Mouse (Mus musculus): ENCODE data around the gene Ms4a6d. TPM values are rescaled to one million over a fixed set of nuclear protein-coding genes. Genes with fewer than 3 reads are reported as not detected.

Gene Ms4a6d
- polyA plus RNA-seq (2015; fragmentation: Nextera tagmentation; extraction: Ambion mirVana) = 1.7 and 2.6 TPM in 2 replicates

- Histone ChIP-seq H3K4me1 (no peaks in the 10 kb centered on the region), H3K36me3 (no peaks in the 10 kb centered on the region), H3K27ac (replicated peaks) (no peak within 1 kb of the TSS), H3K4me3 (no peak within 1 kb of the TSS), H3K9ac (no peak within 1 kb of the TSS), H3K27me3 (replicated peaks) (no peaks in the 10 kb centered on the region), H3K4me2 (no peak within 1 kb of the TSS), H3K9me3 (no peaks in the 10 kb centered on the region)
- ATAC-seq (ENCODE audit: extremely low read depth, insufficient number of reproducible peaks, low FRiP score, low TSS enrichment) = no peak
- 66% methylated on average over 2 of the region's 2 CpGs for WGBS
Measured at GRCm38 (mm10) chr19:11604603-11605002, at the start of gene Ms4a6d. Gene Ms4a6d, minus strand, starts transcription at chr19:11604849.

DNA sequence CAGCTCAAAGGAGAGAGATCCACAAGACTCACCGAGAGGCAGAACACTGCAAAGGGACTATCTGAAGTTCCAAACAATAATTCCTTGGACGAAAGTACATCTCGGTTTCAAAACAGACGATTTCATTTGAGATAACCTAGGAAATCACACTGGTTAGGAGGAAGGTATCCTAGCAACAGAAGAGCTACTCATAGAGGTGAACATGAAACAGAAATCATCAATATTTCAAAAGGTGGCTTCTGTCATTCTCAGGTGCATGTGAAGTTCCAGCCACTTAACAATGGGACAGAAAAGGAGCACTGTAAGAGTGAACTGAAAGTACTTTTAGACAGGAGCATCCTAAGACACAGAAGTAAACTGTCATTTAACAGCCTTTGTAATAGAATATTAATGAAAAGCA, 44.9 kb upstream of the Ms4a6d start:
- no peaks in the 10 kb centered on the region for H3K36me3 ChIP-seq
- no peak overlapping the region for H3K4me3 ChIP-seq
- H3K9ac ChIP-seq = no peak overlapping the region
- no peaks in the 10 kb centered on the region for H3K9me3 ChIP-seq
- no peak overlapping the region for H3K4me2 ChIP-seq
- no peaks in the 10 kb centered on the region for H3K4me1 ChIP-seq
- no peak for ATAC-seq (ENCODE audit: extremely low read depth, insufficient number of reproducible peaks, low FRiP score, low TSS enrichment)
- WGBS = 71% methylated on average over 4 of the region's 4 CpGs
- no peaks in the 10 kb centered on the region for H3K27me3 ChIP-seq (replicated peaks)
- no peak overlapping the region for H3K27ac ChIP-seq (replicated peaks)

- no peaks in the 10 kb centered on the region for H3K4me1 ChIP-seq
- no peaks in the 10 kb centered on the region for H3K36me3 ChIP-seq
- no peak overlapping the region for H3K4me2 ChIP-seq
- H3K27me3 ChIP-seq (replicated peaks) = no peaks in the 10 kb centered on the region
- no peak for ATAC-seq (ENCODE audit: extremely low read depth, insufficient number of reproducible peaks, low FRiP score, low TSS enrichment)
- H3K9me3 ChIP-seq = no peaks in the 10 kb centered on the region
- H3K27ac ChIP-seq (replicated peaks) = no peak overlapping the region
- H3K9ac ChIP-seq = no peak overlapping the region
- 63% methylated on average over 3 of the region's 3 CpGs for WGBS
- no peak overlapping the region for H3K4me3 ChIP-seq
Measured at GRCm38 (mm10) chr19:11646166-11646565, 41.5 kb upstream of the Ms4a6d start.

- H3K4me3 ChIP-seq = no peak within 1 kb of the TSS
- no peaks in the 10 kb centered on the region for H3K36me3 ChIP-seq
- no peaks in the 10 kb centered on the region for H3K4me1 ChIP-seq
- H3K9ac ChIP-seq = no peak within 1 kb of the TSS
- no peak within 1 kb of the TSS for H3K27ac ChIP-seq (replicated peaks)
- WGBS = 72% methylated on average over 1 of the region's 1 CpGs
- no peaks in the 10 kb centered on the region for H3K27me3 ChIP-seq (replicated peaks)
- H3K4me2 ChIP-seq = no peak within 1 kb of the TSS
- H3K9me3 ChIP-seq = no peaks in the 10 kb centered on the region
- ATAC-seq (ENCODE audit: extremely low read depth, insufficient number of reproducible peaks, low FRiP score, low TSS enrichment) = no peak
Measured at GRCm38 (mm10) chr19:11640732-11641131, 36.1 kb upstream of the Ms4a6d start, which contains the start of gene Ms4a3. Gene Ms4a3, minus strand, starts transcription at chr19:11640851.

DNA sequence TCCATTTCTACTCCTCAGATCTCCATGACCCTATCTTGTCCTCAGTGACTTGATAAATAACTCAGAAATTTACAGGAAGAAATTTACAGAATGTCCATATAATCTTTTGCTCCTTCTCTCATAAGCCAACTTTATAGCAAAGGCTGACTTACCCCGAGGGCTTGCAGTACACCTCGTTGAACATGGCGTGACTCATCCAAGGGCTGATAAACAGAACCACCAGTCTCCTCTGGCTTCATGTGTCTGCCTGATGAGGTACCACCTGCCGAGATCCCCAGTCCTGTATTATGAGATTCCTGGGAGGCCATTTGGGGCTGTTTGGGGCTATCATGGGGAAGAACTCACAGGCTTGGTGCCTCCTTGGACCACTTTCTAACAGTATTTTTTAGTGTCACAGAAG, 34.4 kb upstream of the Ms4a6d start:
- H3K27ac ChIP-seq (replicated peaks) = no peak overlapping the region
- no peak for ATAC-seq (ENCODE audit: extremely low read depth, insufficient number of reproducible peaks, low FRiP score, low TSS enrichment)
- WGBS = 59% methylated on average over 4 of the region's 4 CpGs
- no peaks in the 10 kb centered on the region for H3K9me3 ChIP-seq
- H3K4me3 ChIP-seq = no peak overlapping the region
- no peaks in the 10 kb centered on the region for H3K27me3 ChIP-seq (replicated peaks)
- no peaks in the 10 kb centered on the region for H3K36me3 ChIP-seq
- H3K4me2 ChIP-seq = no peak overlapping the region
- H3K4me1 ChIP-seq = no peaks in the 10 kb centered on the region
- H3K9ac ChIP-seq = no peak overlapping the region

DNA sequence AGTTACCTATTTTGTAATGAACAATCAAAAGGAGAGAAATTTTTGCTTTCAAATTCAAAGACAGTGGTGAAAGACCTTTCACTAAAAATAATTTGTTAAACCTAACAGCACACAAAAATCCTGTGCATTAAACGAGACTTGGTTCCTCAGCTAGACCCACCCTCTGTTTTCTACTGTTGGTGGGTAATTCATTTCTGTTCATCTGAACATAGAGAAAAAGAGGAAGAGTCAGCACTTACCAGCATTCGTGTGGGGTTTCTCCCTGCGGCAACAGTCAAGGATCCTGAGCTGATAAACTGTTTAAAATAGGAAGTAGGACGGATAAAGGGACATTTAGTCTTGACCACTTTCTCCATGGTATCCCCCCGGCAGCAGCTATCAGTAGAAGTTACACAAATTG, 30.9 kb upstream of the Ms4a6d start:
- Histone ChIP-seq H3K27me3 (replicated peaks) (no peaks in the 10 kb centered on the region), H3K4me3 (no peak overlapping the region), H3K9me3 (no peaks in the 10 kb centered on the region), H3K27ac (replicated peaks) (no peak overlapping the region), H3K4me1 (no peaks in the 10 kb centered on the region), H3K9ac (no peak overlapping the region), H3K4me2 (no peak overlapping the region), H3K36me3 (no peaks in the 10 kb centered on the region)
- no peak for ATAC-seq (ENCODE audit: extremely low read depth, insufficient number of reproducible peaks, low FRiP score, low TSS enrichment)
- 43% methylated on average over 5 of the region's 5 CpGs for WGBS

DNA sequence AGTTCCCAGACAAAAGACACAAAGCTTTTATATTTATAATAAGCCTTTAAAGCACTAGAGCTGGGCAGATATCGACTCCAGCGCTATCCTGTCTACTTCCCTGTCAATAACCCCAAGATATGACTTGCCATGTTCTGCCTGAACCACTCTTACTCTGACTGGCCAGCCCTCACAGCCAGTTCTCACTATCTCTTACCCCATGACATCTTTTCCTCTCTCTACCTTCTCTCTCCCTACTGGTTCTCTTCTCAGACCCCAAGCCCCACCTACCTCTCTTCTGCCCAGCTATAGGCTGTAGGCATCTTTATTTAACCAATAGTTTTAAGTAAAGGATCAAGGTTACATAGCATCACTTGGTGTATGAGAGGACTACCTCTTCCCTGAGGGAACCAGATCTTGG, 29.7 kb upstream of the Ms4a6d start:
- no peak overlapping the region for H3K4me2 ChIP-seq
- H3K36me3 ChIP-seq = no peaks in the 10 kb centered on the region
- no peaks in the 10 kb centered on the region for H3K27me3 ChIP-seq (replicated peaks)
- WGBS = 54% methylated on average over 2 of the region's 2 CpGs
- no peak overlapping the region for H3K9ac ChIP-seq
- no peaks in the 10 kb centered on the region for H3K4me1 ChIP-seq
- no peak overlapping the region for H3K27ac ChIP-seq (replicated peaks)
- H3K9me3 ChIP-seq = no peaks in the 10 kb centered on the region
- H3K4me3 ChIP-seq = no peak overlapping the region
- ATAC-seq (ENCODE audit: extremely low read depth, insufficient number of reproducible peaks, low FRiP score, low TSS enrichment) = no peak

GRCm38 (mm10) chr19:11633732-11634131, 29.1 kb upstream of the Ms4a6d start:
- Histone ChIP-seq H3K36me3 (no peaks in the 10 kb centered on the region), H3K27me3 (replicated peaks) (no peaks in the 10 kb centered on the region), H3K9ac (no peak overlapping the region), H3K4me1 (no peaks in the 10 kb centered on the region), H3K4me2 (no peak overlapping the region), H3K4me3 (no peak overlapping the region), H3K9me3 (no peaks in the 10 kb centered on the region), H3K27ac (replicated peaks) (no peak overlapping the region)
- ATAC-seq (ENCODE audit: extremely low read depth, insufficient number of reproducible peaks, low FRiP score, low TSS enrichment) = no peak
- 66% methylated on average over 1 of the region's 1 CpGs for WGBS

GRCm38 (mm10) chr19:11625231-11625630, 20.6 kb upstream of the Ms4a6d start:
- ATAC-seq (ENCODE audit: extremely low read depth, insufficient number of reproducible peaks, low FRiP score, low TSS enrichment) = no peak
- Histone ChIP-seq H3K9me3 (no peaks in the 10 kb centered on the region), H3K36me3 (no peaks in the 10 kb centered on the region), H3K9ac (no peak overlapping the region), H3K27ac (replicated peaks) (no peak overlapping the region), H3K4me3 (no peak overlapping the region), H3K27me3 (replicated peaks) (no peaks in the 10 kb centered on the region), H3K4me1 (no peaks in the 10 kb centered on the region), H3K4me2 (no peak overlapping the region)
- 66% methylated on average over 5 of the region's 5 CpGs for WGBS

- H3K27me3 ChIP-seq (replicated peaks) = no peaks in the 10 kb centered on the region
- H3K4me1 ChIP-seq = no peaks in the 10 kb centered on the region
- no peak overlapping the region for H3K9ac ChIP-seq
- ATAC-seq (ENCODE audit: extremely low read depth, insufficient number of reproducible peaks, low FRiP score, low TSS enrichment) = no peak
- no peak overlapping the region for H3K27ac ChIP-seq (replicated peaks)
- no peaks in the 10 kb centered on the region for H3K9me3 ChIP-seq
- no peaks in the 10 kb centered on the region for H3K36me3 ChIP-seq
- H3K4me3 ChIP-seq = no peak overlapping the region
- no peak overlapping the region for H3K4me2 ChIP-seq
Measured at GRCm38 (mm10) chr19:11624800-11625199, 20.2 kb upstream of the Ms4a6d start.

DNA sequence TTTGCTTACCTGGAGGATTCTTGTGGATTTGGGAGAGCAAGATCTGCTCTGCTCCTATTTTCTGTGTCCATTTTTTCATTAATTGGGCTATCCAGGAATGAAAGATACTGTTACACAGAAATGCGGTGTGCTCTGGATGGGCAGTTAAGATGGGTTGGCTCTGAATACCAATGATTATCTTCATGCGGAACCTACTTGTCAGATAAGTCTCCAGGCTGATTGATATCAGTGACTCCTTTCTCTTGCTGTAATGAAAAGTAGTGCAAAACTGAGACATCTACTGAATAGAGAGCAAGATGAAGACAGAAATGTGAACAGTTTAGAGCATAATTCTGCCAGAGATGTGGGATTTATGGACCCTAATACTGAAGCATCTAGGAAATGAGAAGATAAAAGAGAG, 18.9 kb upstream of the Ms4a6d start, which contains the start of gene Ms4a2:
Gene Ms4a2 (minus strand): TSS at position 169 of the 400 bp plus-strand sequence.
- 75% methylated on average over 2 of the region's 2 CpGs for WGBS
- Histone ChIP-seq H3K27me3 (replicated peaks) (no peaks in the 10 kb centered on the region), H3K4me3 (no peak within 1 kb of the TSS), H3K4me2 (no peak within 1 kb of the TSS), H3K36me3 (no peaks in the 10 kb centered on the region), H3K4me1 (no peaks in the 10 kb centered on the region), H3K9ac (no peak within 1 kb of the TSS), H3K9me3 (no peaks in the 10 kb centered on the region), H3K27ac (replicated peaks) (no peak within 1 kb of the TSS)
- ATAC-seq (ENCODE audit: extremely low read depth, insufficient number of reproducible peaks, low FRiP score, low TSS enrichment) = no peak

DNA sequence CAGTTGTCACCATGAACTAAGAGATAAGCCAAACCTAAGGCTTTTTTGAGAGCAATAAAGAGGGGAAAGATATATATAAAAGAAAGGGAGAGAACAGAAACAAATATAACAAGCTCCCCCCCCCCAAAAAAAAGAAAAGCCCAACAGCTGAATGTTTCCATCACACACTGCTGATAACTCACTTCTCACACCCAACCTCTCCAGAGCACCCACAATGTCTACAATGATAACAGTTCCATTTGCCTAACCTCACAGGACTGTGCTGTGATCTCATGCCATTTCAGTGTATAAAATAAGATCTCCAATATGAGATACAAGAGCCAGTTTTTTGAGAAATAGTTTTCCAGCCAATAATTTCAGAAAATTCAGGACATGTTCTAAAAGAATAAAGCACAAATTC, 13.3 kb upstream of the Ms4a6d start:
- no peaks in the 10 kb centered on the region for H3K4me1 ChIP-seq
- no peaks in the 10 kb centered on the region for H3K27me3 ChIP-seq (replicated peaks)
- ATAC-seq (ENCODE audit: extremely low read depth, insufficient number of reproducible peaks, low FRiP score, low TSS enrichment) = no peak
- H3K4me3 ChIP-seq = no peak overlapping the region
- H3K27ac ChIP-seq (replicated peaks) = no peak overlapping the region
- no peak overlapping the region for H3K4me2 ChIP-seq
- no peak overlapping the region for H3K9ac ChIP-seq
- H3K36me3 ChIP-seq = no peaks in the 10 kb centered on the region
- no peaks in the 10 kb centered on the region for H3K9me3 ChIP-seq

Measured in heart, embryonic 13.5 days (tissue).